Mouse (Mus musculus) heart, embryonic 14.5 days (tissue): ENCODE results near the gene Ttpal. TPM values are rescaled to one million over a fixed set of nuclear protein-coding genes. Genes with fewer than 3 reads are reported as not detected.
"Not testable (repeated sequence)": the region's sequence is repeated elsewhere in the genome, so short reads cannot be mapped to it uniquely, and the experiment has no call there.

Experiments
- ATAC-seq: fragments of 200-750 bp; cut with Nextera tagmentation; 2 replicates; pipeline ENCODE4 v1.8.0; 2017; ENCODE audit warnings: low read depth, moderate TSS enrichment; ENCODE audit not compliant: insufficient number of reproducible peaks, insufficient read depth, low FRiP score
- H3K27ac ChIP-seq, 2 experiments: fragments of 200-500 bp in 1 of 2; fragments of 300-500 bp in 1 of 2; sonication (generic) in 1 of 2; replicated peaks in 1 of 2; 2 replicates each; pipeline ENCODE4 v1.5.1; 2012 to 2014; ENCODE audit warnings: low read depth in 2 of 2, low read length in 2 of 2, control low read depth in 1 of 2, mild to moderate bottlenecking in 1 of 2, mixed read lengths in 1 of 2; ENCODE audit not compliant: control insufficient read depth in 1 of 2, insufficient read depth in 1 of 2
- H3K27me3 ChIP-seq: fragments of 300-500 bp; sonication (generic); 2 replicates; pipeline ENCODE4 v1.6.1; 2014; ENCODE audit warnings: mild to moderate bottlenecking, low read length, control low read depth; ENCODE audit not compliant: control insufficient read depth, insufficient read depth
- H3K36me3 ChIP-seq: fragments of 300-500 bp; sonication (generic); 2 replicates; pipeline ENCODE4 v1.6.1; 2014; ENCODE audit warnings: mild to moderate bottlenecking, control low read depth, low read length, mixed read lengths; ENCODE audit not compliant: control insufficient read depth, insufficient read depth
- H3K4me1 ChIP-seq, 2 experiments: fragments of 200-500 bp in 1 of 2; fragments of 300-500 bp in 1 of 2; sonication (generic) in 1 of 2; 2 replicates each; pipeline ENCODE4 v1.6.1; 2012 to 2014; ENCODE audit warnings: low read length in 2 of 2, control low read depth in 1 of 2, mixed read lengths in 1 of 2; ENCODE audit not compliant: control insufficient read depth in 2 of 2, insufficient read depth in 2 of 2
- H3K4me2 ChIP-seq: fragments of 300-500 bp; sonication (generic); 2 replicates; pipeline ENCODE4 v1.6.1; 2014; ENCODE audit warnings: mild to moderate bottlenecking, low read length
- H3K4me3 ChIP-seq, 2 experiments: fragments of 200-500 bp in 1 of 2; fragments of 300-500 bp in 1 of 2; sonication (generic) in 1 of 2; 2 replicates each; pipeline ENCODE4 v1.5.1; 2012 to 2014; ENCODE audit warnings: low read length in 2 of 2, mild to moderate bottlenecking in 2 of 2, control low read depth in 1 of 2, low read depth in 1 of 2, moderate library complexity in 1 of 2; ENCODE audit not compliant: control insufficient read depth in 1 of 2, insufficient read depth in 1 of 2
- H3K9ac ChIP-seq: fragments of 300-500 bp; sonication (generic); 2 replicates; pipeline ENCODE4 v1.6.1; 2014; ENCODE audit warnings: mild to moderate bottlenecking, low read length
- H3K9me3 ChIP-seq: fragments of 300-500 bp; sonication (generic); 2 replicates; pipeline ENCODE4 v1.6.1; 2016; ENCODE audit warnings: low read length, control low read depth; ENCODE audit not compliant: control insufficient read depth
- WGBS: fragments of 180-500 bp; shearing (Covaris S2); extraction: QIAGEN DNeasy Blood & Tissue Kit; methylation state at CpG from one replicate; pipeline ENCODE4 v1.1.7; 2014; 5-methylcytosine and 5-hydroxymethylcytosine counted together
- polyA plus RNA-seq: library from polyadenylated mRNA; unstranded; fragments of >200 nt; fragmentation: Nextera tagmentation; extraction: Ambion mirVana; gene quantifications from 2 replicates; pipeline ENCODE4 v1.2.1, GENCODE M21; 2014

Ttpal gene
- polyA plus RNA-seq, 1 experiment from 2014 or later: 24.2 TPM

- Histone ChIP-seq H3K27me3 (no peaks in the 10 kb centered on the region), H3K36me3 (peaks cover 16% of the 10 kb centered on the region; the same call in 1 of the 2 replicates), H3K9me3 (no peaks in the 10 kb centered on the region), H3K4me2 (peak overlapping the region; percentile 72), H3K9ac (peak overlapping the region; percentile 93), H3K4me3 (peak overlapping the region; percentile 36 to 97; a peak in 3 of 4 replicates), H3K4me1 (peaks cover 8 to 58% of the 10 kb centered on the region in 2 experiments), H3K27ac (peak overlapping the region; percentile 63 to 100)
- 36% methylated on average over 2 of the region's 2 CpGs for WGBS
- no peak for ATAC-seq
Measured at GRCm38 (mm10) chr2:163643576-163643971, 41.5 kb downstream of the Ttpal start.

GRCm38 (mm10) chr2:163644047-163644446 lies 41.9 kb downstream of the Ttpal start:
- no peak for ATAC-seq
- Histone ChIP-seq H3K27ac (peak overlapping the region; percentile 98 to 100), H3K4me3 (peak overlapping the region; percentile 92 to 97), H3K4me1 (peaks cover 7 to 53% of the 10 kb centered on the region in 2 experiments), H3K9me3 (no peaks in the 10 kb centered on the region), H3K9ac (peak overlapping the region; percentile 93), H3K4me2 (peak overlapping the region; percentile 72), H3K27me3 (no peaks in the 10 kb centered on the region), H3K36me3 (peaks cover 14% of the 10 kb centered on the region; the same call in 1 of the 2 replicates)
- WGBS: 7% methylated on average over 4 of the region's 4 CpGs

GRCm38 (mm10) chr2:163644575-163645385 lies 42.7 kb downstream of the Ttpal start, which contains the start of gene Serinc3:
Serinc3 (minus strand) TSS chr2:163645131.
- Histone ChIP-seq H3K36me3 (peaks cover 13% of the 10 kb centered on the region; the same call in 1 of the 2 replicates), H3K27ac (peak within 1 kb of the TSS; percentile 98 to 100), H3K27me3 (no peaks in the 10 kb centered on the region), H3K4me1 (peaks cover 6 to 46% of the 10 kb centered on the region in 2 experiments), H3K4me2 (peak within 1 kb of the TSS; percentile 72), H3K9ac (peak within 1 kb of the TSS; percentile 93), H3K4me3 (peak within 1 kb of the TSS; percentile 92 to 97), H3K9me3 (no peaks in the 10 kb centered on the region)
- WGBS: under 1% methylated on average over 66 of the region's 74 CpGs
- ATAC-seq: peak; percentile 94

GRCm38 (mm10) chr2:163645700-163646460 lies 43.8 kb downstream of the Ttpal start:
- Histone ChIP-seq H3K27me3 (no peaks in the 10 kb centered on the region), H3K4me2 (peak overlapping the region; percentile 72), H3K9me3 (peaks cover 7% of the 10 kb centered on the region), H3K4me3 (no peak overlapping the region), H3K27ac (peak overlapping the region; percentile 69 to 100), H3K9ac (peak overlapping the region; percentile 47; the same call in 1 of the 2 replicates), H3K36me3 (0 out of 2 replicates have a peak, but pooled peaks cover 6% of the 10 kb centered on the region), H3K4me1 (peaks cover 6 to 35% of the 10 kb centered on the region in 2 experiments)
- ATAC-seq: no peak
- WGBS: 48% methylated on average over 11 of the region's 11 CpGs

- H3K27me3 ChIP-seq: no peaks in the 10 kb centered on the region
- peaks cover 6 to 32% of the 10 kb centered on the region in 2 experiments for H3K4me1 ChIP-seq
- no peak for ATAC-seq
- no peak overlapping the region for H3K4me3 ChIP-seq
- 0 out of 2 replicates have a peak, but pooled peaks cover 2% of the 10 kb centered on the region for H3K36me3 ChIP-seq
- H3K27ac ChIP-seq: peak overlapping the region in 1 of 2 experiments; percentile 100; a peak in 2 of 4 replicates
- H3K4me2 ChIP-seq: no peak overlapping the region
- H3K9ac ChIP-seq: no peak overlapping the region
- peaks cover 7% of the 10 kb centered on the region for H3K9me3 ChIP-seq
- 78% methylated on average over 5 of the region's 5 CpGs for WGBS
Measured at GRCm38 (mm10) chr2:163646461-163647080, 44.5 kb downstream of the Ttpal start.

GRCm38 (mm10) chr2:163655699-163656098 lies 53.6 kb downstream of the Ttpal start:
- not testable (repeated sequence) for H3K9ac ChIP-seq, H3K27me3 ChIP-seq, ATAC-seq, H3K9me3 ChIP-seq, H3K36me3 ChIP-seq, H3K4me2 ChIP-seq, H3K4me3 ChIP-seq, H3K27ac ChIP-seq
- 96% methylated on average over 6 of the region's 12 CpGs for WGBS
- H3K4me1 ChIP-seq: peaks cover 6 to 15% of the 10 kb centered on the region in 2 experiments

GRCm38 (mm10) chr2:163657486-163657885 lies 55.4 kb downstream of the Ttpal start:
- no peak for ATAC-seq
- no peak overlapping the region for H3K4me3 ChIP-seq
- no peaks in the 10 kb centered on the region for H3K36me3 ChIP-seq
- no peaks in the 10 kb centered on the region for H3K27me3 ChIP-seq
- no peak overlapping the region for H3K27ac ChIP-seq
- no peak overlapping the region for H3K9ac ChIP-seq
- WGBS: 83% methylated on average over 2 of the region's 2 CpGs
- peaks cover 16 to 33% of the 10 kb centered on the region in 2 experiments for H3K4me1 ChIP-seq
- no peaks in the 10 kb centered on the region for H3K9me3 ChIP-seq
- H3K4me2 ChIP-seq: no peak overlapping the region
